Mouse (Mus musculus): ENCODE measurements at regions not wholly inside any gene's neighbourhood (a gene's known extent, or its start where the extent isn't known, plus 50 kb on each side); places are given as distances from the start of the nearest gene placed in this dataset.

DNA sequence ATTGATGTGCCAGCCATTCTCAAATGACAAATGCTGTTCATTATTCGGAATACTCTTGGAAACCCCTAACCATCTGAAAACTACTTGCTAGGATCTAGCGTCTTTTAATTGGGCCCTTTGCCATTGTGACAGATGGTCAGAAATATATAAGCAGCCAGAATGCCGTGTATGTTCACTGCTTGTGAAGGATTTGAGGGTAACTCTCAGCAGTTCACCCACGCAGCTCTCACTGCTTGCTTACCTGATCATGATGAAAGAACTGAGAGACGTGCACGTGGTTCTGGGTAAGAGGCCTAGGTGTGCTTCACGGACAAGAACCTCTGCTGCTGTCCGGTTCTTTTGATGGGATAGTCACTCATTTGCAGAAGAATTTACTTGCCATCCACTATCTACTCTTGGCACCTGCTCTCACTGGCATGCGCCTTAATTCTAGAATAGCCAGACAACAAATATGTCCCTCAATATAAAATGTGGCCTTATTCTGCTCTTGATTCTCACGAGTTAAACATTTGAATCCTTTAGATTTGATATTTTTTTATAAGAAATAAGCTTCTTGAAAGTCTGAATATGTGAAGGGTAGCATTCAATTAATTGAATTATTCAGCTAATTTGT, 328.1 kb downstream of the Ptprc start:
- DNase-seq (ENCODE audit: low spot score) = peak; percentile 74
- H3K27ac ChIP-seq (ENCODE audit: low read depth, low read length) = no peak overlapping the region
- no peak for ATAC-seq (ENCODE audit: low FRiP score)

DNA sequence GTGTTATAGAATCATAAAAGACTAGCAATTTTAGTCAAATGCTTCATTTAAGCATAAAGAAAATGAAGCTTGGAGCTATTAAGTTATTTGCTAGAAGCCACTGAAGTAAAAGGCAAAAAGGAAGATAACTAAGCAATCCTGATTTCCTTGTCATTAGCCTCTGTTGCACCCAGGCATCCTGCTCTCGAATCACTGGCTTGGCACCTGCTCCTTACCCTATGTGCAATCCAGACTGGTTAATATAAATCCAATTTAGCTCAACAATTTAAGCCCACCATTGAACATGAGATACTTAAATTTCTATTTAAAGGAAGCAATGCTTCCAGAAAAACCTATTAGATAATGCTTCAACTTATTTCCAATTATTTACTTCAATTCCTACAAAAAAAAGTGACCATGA, 328.7 kb downstream of the Ptprc start:
- H3K4me1 ChIP-seq (ENCODE audit: insufficient read depth, low read length) = no peaks in the 10 kb centered on the region
- H3K27ac ChIP-seq (ENCODE audit: low read depth, low read length) = no peak overlapping the region
- H3K4me3 ChIP-seq (ENCODE audit: low read depth, low read length) = no peak overlapping the region
- WGBS = 56% methylated on average over 1 of the region's 1 CpGs
- DNase-seq (ENCODE audit: low spot score) (no peak), ATAC-seq (ENCODE audit: low FRiP score) (no peak)
- H3K4me2 ChIP-seq (ENCODE audit: low read depth, low read length, poor library complexity, severe bottlenecking) = no peak overlapping the region
- H3K36me3 ChIP-seq (ENCODE audit: insufficient read depth, low read length) = no peaks in the 10 kb centered on the region
- no peaks in the 10 kb centered on the region for H3K27me3 ChIP-seq (ENCODE audit: insufficient read depth, low read length)
- TF ChIP-seq CTCF (IDR thresholded peaks at IDR 0.05) = no peak
- no peaks in the 10 kb centered on the region for H3K9me3 ChIP-seq (ENCODE audit: low read length)
- H3K9ac ChIP-seq (replicated peaks; ENCODE audit: low read length, poor library complexity, severe bottlenecking) = no peak overlapping the region

More for the DNA sequence above, 328.1 kb downstream of the Ptprc start:
- Histone ChIP-seq H3K4me1 (ENCODE audit: insufficient read depth, low read length) (no peaks in the 10 kb centered on the region), H3K9me3 (ENCODE audit: low read length) (no peaks in the 10 kb centered on the region), H3K27me3 (ENCODE audit: insufficient read depth, low read length) (no peaks in the 10 kb centered on the region), H3K4me3 (ENCODE audit: low read depth, low read length) (no peak overlapping the region), H3K36me3 (ENCODE audit: insufficient read depth, low read length) (no peaks in the 10 kb centered on the region), H3K9ac (replicated peaks; ENCODE audit: low read length, poor library complexity, severe bottlenecking) (no peak overlapping the region), H3K4me2 (ENCODE audit: low read depth, low read length, poor library complexity, severe bottlenecking) (no peak overlapping the region)
- no peak for TF ChIP-seq CTCF (IDR thresholded peaks at IDR 0.05)
- WGBS = 81% methylated on average over 10 of the region's 10 CpGs

DNA sequence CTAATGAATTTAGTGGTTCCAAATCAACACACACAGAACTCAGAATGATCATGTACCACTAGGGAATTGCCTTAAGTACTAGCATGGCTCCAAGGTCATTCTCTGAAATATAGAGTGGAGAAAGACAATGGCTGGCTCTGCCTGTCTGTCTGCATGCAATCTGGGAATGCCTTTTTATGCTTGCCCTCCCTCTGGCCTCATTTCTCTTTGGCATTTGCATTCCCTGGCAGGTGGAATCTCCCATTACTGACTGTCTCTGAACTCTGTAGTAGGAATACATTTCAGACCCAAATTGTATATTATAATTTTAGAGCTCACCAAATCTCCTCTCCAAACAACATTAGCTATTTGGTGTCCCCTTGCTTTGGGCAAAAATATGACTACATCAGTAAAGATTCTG, 335.0 kb downstream of the Ptprc start:
- H3K4me1 ChIP-seq (ENCODE audit: insufficient read depth, low read length) = no peaks in the 10 kb centered on the region

DNA sequence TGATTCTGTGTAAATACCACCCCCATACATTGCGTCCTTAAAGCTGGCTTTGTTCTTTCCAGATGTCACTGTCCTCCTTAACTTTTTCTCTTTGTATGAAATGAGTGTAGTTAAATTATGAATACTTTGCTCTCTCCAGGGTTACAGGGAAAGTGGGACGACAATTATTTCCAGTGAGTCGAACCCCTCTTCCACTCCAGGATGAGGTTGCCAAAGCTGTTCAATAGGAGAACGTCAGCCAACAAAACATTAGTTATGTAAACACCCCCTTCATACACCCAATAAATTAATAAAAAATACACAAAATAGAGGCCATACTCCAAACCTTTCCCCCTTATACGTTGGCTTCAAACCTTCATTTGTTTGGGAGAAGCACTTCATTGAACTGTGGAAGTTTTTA, 335.8 kb downstream of the Ptprc start:
- H3K27me3 ChIP-seq (ENCODE audit: insufficient read depth, low read length) = no peaks in the 10 kb centered on the region
- no peaks in the 10 kb centered on the region for H3K4me1 ChIP-seq (ENCODE audit: insufficient read depth, low read length)
- no peak overlapping the region for H3K9ac ChIP-seq (replicated peaks; ENCODE audit: low read length, poor library complexity, severe bottlenecking)
- no peaks in the 10 kb centered on the region for H3K9me3 ChIP-seq (ENCODE audit: low read length)
- 73% methylated on average over 5 of the region's 5 CpGs for WGBS
- H3K4me3 ChIP-seq (ENCODE audit: low read depth, low read length) = no peak overlapping the region
- ATAC-seq (ENCODE audit: low FRiP score) (no peak), DNase-seq (ENCODE audit: low spot score) (no peak)
- H3K4me2 ChIP-seq (ENCODE audit: low read depth, low read length, poor library complexity, severe bottlenecking) = no peak overlapping the region
- H3K36me3 ChIP-seq (ENCODE audit: insufficient read depth, low read length) = no peaks in the 10 kb centered on the region
- no peak for TF ChIP-seq CTCF (IDR thresholded peaks at IDR 0.05)
- no peak overlapping the region for H3K27ac ChIP-seq (ENCODE audit: low read depth, low read length)

More for the DNA sequence above, 335.0 kb downstream of the Ptprc start:
- DNase-seq (ENCODE audit: low spot score) (no peak), ATAC-seq (ENCODE audit: low FRiP score) (no peak)
- Histone ChIP-seq H3K27ac (ENCODE audit: low read depth, low read length) (no peak overlapping the region), H3K4me3 (ENCODE audit: low read depth, low read length) (no peak overlapping the region), H3K4me2 (ENCODE audit: low read depth, low read length, poor library complexity, severe bottlenecking) (no peak overlapping the region), H3K9ac (replicated peaks; ENCODE audit: low read length, poor library complexity, severe bottlenecking) (no peak overlapping the region), H3K9me3 (ENCODE audit: low read length) (no peaks in the 10 kb centered on the region), H3K36me3 (ENCODE audit: insufficient read depth, low read length) (no peaks in the 10 kb centered on the region), H3K27me3 (ENCODE audit: insufficient read depth, low read length) (no peaks in the 10 kb centered on the region)
- TF ChIP-seq CTCF (IDR thresholded peaks at IDR 0.05) = no peak

DNA sequence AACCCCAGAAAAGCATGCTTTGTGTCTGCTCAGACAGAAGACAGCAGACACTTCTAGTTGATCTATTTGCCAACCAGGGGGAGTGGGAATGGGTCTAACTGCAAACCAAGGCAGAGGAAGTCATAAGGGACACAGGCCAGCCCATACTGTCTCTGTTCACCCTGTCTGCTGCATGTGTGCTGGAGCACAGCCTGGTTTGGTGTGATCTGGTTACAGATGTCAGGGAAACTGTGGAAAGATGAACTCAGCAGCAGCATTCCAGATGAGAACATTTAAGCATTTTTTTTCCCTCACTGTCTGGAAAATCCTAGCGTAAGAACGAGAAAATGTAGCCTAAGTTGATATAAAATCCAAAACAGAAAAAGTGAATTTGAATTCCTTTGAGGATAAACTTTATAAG, 336.2 kb downstream of the Ptprc start:
- ATAC-seq (ENCODE audit: low FRiP score) (no peak), DNase-seq (ENCODE audit: low spot score) (no peak)
- H3K4me2 ChIP-seq (ENCODE audit: low read depth, low read length, poor library complexity, severe bottlenecking) = no peak overlapping the region
- no peak overlapping the region for H3K4me3 ChIP-seq (ENCODE audit: low read depth, low read length)
- TF ChIP-seq CTCF (IDR thresholded peaks at IDR 0.05) = no peak
- no peak overlapping the region for H3K27ac ChIP-seq (ENCODE audit: low read depth, low read length)
- H3K36me3 ChIP-seq (ENCODE audit: insufficient read depth, low read length) = no peaks in the 10 kb centered on the region
- H3K27me3 ChIP-seq (ENCODE audit: insufficient read depth, low read length) = no peaks in the 10 kb centered on the region
- 66% methylated on average over 2 of the region's 2 CpGs for WGBS
- H3K9me3 ChIP-seq (ENCODE audit: low read length) = no peaks in the 10 kb centered on the region
- H3K9ac ChIP-seq (replicated peaks; ENCODE audit: low read length, poor library complexity, severe bottlenecking) = no peak overlapping the region
- no peaks in the 10 kb centered on the region for H3K4me1 ChIP-seq (ENCODE audit: insufficient read depth, low read length)

DNA sequence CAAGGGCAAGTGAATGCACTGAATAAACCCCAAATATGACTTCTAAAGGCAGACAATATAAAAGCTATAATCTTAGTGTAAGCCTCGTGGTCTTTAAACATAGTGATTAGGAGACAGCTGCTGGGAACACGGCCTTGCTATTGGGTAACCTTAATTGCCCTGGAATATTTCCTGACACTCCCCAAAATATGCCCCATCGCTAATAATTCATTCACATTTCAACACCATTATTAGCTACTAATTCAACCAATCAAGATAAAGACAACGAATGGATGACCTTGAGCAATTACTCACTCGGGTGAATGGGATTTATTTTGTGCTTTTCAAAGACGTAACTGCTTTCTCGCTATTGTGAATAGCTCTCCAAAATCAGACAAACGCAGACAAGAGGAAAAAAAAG, 337.2 kb downstream of the Ptprc start:
- 35% methylated on average over 8 of the region's 8 CpGs for whole genome bisulfite sequencing
- H3K9me3 ChIP-seq (ENCODE audit: low read length) = no peaks in the 10 kb centered on the region
- no peak for ATAC-seq (ENCODE audit: low FRiP score)
- H3K9ac ChIP-seq (replicated peaks; ENCODE audit: low read length, poor library complexity, severe bottlenecking) = no peak overlapping the region
- DNase-seq (ENCODE audit: low spot score) = no peak
- TF ChIP-seq CTCF (IDR thresholded peaks at IDR 0.05) = no peak
- H3K4me2 ChIP-seq (ENCODE audit: low read depth, low read length, poor library complexity, severe bottlenecking) = no peak overlapping the region
- H3K27me3 ChIP-seq (ENCODE audit: insufficient read depth, low read length) = no peaks in the 10 kb centered on the region
- no peaks in the 10 kb centered on the region for H3K4me1 ChIP-seq (ENCODE audit: insufficient read depth, low read length)
- no peak overlapping the region for H3K4me3 ChIP-seq (ENCODE audit: low read depth, low read length)
- no peaks in the 10 kb centered on the region for H3K36me3 ChIP-seq (ENCODE audit: insufficient read depth, low read length)
- H3K27ac ChIP-seq (ENCODE audit: low read depth, low read length) = no peak overlapping the region
